Mouse (Mus musculus) embryonic stem cell, embryonic (primary cell): ENCODE measurements at regions not wholly inside any gene's neighbourhood (a gene's known extent, or its start where the extent isn't known, plus 50 kb on each side); places are given as distances from the start of the nearest gene placed in this dataset.

Experiments
- CTCF ChIA-PET, 4 experiments: fragments of 300-600 bp in 2 of 4; fragments of 350-600 bp in 2 of 4; sonication (Branson Sonifier 250); formaldehyde crosslinking; loops; one replicate each; lab custom pipeline; 2022; ENCODE audit warnings: inconsistent platforms in 2 of 4; lab: Charles Lee
- POLR2A ChIA-PET, 4 experiments: fragments of 300-600 bp in 2 of 4; fragments of 350-600 bp in 2 of 4; sonication (Branson Sonifier 250); formaldehyde crosslinking; loops; one replicate each; lab custom pipeline; 2022; ENCODE audit warnings: antibody characterized with exemption in 4 of 4, inconsistent platforms in 1 of 4; lab: Charles Lee

GRCm38 (mm10) chr2:93099780-93100179 is 53.8 kb upstream of the Prdm11 start:
- POLR2A ChIA-PET = no interaction called here
- CTCF ChIA-PET = interaction anchor here in 1 of 4 experiments (1.0 kb wide), 1 partner anchor 24 kb away, joined by 4 read pairs; no protein-coding TSS in a partner anchor

- ChIA-PET POLR2A (interaction anchor here in 2 of 4 experiments (0.6 to 0.8 kb wide), 2 partner anchors 17 to 400 kb away, joined by 3 read pairs; no protein-coding TSS in a partner anchor), CTCF (interaction anchor here in 1 of 4 experiments (0.6 to 0.8 kb wide), 2 partner anchors 90 to 647 kb away, joined by 3 read pairs; partner anchors contain the start of gene Trp53i11)
Measured at GRCm38 (mm10) chr2:93097016-93097415, 51.0 kb upstream of the Prdm11 start.

GRCm38 (mm10) chr2:93096078-93096729 is 50.2 kb upstream of the Prdm11 start:
- CTCF ChIA-PET = interaction anchor here in 1 of 4 experiments (0.6 to 0.8 kb wide), 3 partner anchors 91 to 648 kb away, joined by 3 read pairs; partner anchors contain the start of gene Trp53i11
- POLR2A ChIA-PET = interaction anchor here in 3 of 4 experiments (0.6 to 1.7 kb wide), 4 partner anchors 18 to 401 kb away, joined by 3 to 7 read pairs (median 4); no protein-coding TSS in a partner anchor
